Mouse (Mus musculus) retina, postnatal 1 day (tissue): ENCODE measurements around the gene Nek9.

ENCODE experiments used
- DNase-seq: peaks from one replicate; pipeline ENCODE4 v3.0.0-alpha.2; 2012

Gene Nek9

DNA sequence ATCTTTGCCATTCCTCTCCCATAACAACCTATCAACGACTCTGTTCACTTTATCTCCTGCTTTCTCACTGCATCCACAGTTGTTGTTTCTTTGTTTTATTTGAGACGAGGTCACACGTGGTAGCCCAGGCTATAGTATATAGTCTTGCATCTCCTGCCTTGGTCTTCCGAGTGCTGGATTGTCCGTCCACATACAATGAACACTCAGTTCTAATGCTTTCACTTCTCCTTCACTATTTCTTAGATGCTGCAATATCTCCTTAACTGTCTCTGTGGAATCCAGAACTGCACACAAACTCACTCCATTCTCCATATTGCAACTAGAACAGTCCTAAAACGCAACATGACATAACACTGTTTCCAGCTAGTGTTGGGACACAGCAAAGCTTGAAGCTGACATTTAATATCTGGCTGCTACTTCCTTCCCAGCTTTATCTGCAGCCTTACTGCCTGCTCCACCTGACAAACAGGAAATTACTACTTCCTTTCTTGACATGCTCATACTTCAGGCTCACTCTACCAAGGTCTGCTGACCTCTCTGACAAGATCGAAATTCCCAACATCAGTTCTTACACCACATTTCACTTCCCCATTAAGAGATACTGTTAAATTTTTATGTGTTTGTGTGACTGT, 82.0 kb downstream of the Nek9 start:
- no peak for DNase-seq

DNA sequence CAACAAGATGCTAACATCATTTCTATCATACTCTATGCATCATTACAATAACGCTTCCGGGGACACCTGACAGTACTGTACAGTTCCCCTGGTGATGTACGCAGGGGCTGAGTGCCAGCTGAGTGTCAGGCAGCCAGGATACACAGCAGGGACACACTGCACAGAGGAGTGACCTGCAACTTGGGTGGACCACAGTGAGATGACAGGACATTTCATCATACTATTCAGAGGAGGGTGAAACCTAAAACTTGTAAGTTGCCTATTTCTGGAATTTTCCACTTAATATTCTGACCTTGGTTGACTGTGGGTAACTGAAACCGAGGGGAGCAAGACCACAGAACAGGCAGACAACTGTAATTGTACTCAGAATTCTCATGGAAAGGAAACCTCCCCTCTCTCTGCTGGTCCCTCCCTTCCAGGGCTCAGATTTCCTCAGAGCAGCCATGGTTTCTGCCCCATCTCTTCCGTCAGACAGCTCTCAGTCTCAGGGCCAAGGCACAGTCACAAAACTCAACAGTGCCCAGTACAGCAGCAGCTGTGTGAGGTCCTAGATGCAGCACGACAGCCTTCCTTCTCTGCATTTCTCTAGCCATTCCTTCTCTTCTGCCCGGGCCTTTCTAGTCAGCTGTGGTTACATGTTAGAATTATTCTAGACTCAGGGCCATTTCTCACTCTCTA, 82.9 kb downstream of the Nek9 start:
- no peak for DNase-seq

DNA sequence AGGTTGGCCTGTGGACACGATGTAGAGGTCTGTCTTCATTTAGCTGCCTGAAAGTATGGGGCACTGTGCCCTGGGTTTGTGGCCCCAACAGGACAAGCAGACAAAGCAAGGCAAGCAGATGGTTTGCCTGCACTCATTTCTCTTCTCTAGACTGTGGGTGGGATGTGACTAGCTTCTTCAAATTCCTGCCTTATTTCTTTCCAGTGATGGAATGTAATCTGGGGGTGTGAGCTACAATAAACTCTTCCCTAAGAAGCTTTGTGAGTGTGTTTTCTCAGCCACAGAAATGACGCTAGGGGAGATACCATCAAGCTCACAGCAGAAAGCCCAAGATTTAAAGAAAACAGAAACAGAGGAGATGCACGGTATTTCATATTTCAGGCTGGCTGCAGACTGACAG, 87.1 kb downstream of the Nek9 start:
- no peak for DNase-seq
